Mouse (Mus musculus) natural killer cell, adult 2 months (primary cell): ENCODE data around the gene Srpk2.
"Not testable (repeated sequence)": the region's sequence is repeated elsewhere in the genome, so short reads cannot be mapped to it uniquely, and the experiment has no call there.

ENCODE experiments used
- DNase-seq, 2 experiments: peaks; one replicate each; pipeline ENCODE4 v3.0.0; 2022; ENCODE audit warnings: low spot score in 2 of 2

Srpk2 gene

GRCm38 (mm10) chr5:23562278-23563060 lies 121.9 kb downstream of the Srpk2 start:
- no peak for DNase-seq

GRCm38 (mm10) chr5:23561227-23561626 lies 123.2 kb downstream of the Srpk2 start:
- no peak for DNase-seq

- DNase-seq, result no peak
Measured at GRCm38 (mm10) chr5:23560171-23560570, 124.2 kb downstream of the Srpk2 start.

- DNase-seq, result no peak
Measured at GRCm38 (mm10) chr5:23556007-23556770, 128.2 kb downstream of the Srpk2 start.

GRCm38 (mm10) chr5:23553338-23553737 lies 131.1 kb downstream of the Srpk2 start:
- DNase-seq, result not testable (repeated sequence)

GRCm38 (mm10) chr5:23551687-23552086 lies 132.7 kb downstream of the Srpk2 start:
- no peak for DNase-seq

GRCm38 (mm10) chr5:23535692-23536091 lies 148.7 kb downstream of the Srpk2 start:
- no peak for DNase-seq

- DNase-seq, result no peak
Measured at GRCm38 (mm10) chr5:23531541-23532096, 152.8 kb downstream of the Srpk2 start.

- no peak for DNase-seq
Measured at GRCm38 (mm10) chr5:23531100-23531499, 153.3 kb downstream of the Srpk2 start.

- no peak for DNase-seq
Measured at GRCm38 (mm10) chr5:23524621-23525020, 159.8 kb downstream of the Srpk2 start.

GRCm38 (mm10) chr5:23523936-23524335 lies 160.5 kb downstream of the Srpk2 start:
- no peak for DNase-seq

- DNase-seq, result no peak
Measured at GRCm38 (mm10) chr5:23521645-23522044, 162.8 kb downstream of the Srpk2 start.

GRCm38 (mm10) chr5:23519679-23520078 lies 164.7 kb downstream of the Srpk2 start:
- no peak for DNase-seq

GRCm38 (mm10) chr5:23518673-23519072 lies 165.7 kb downstream of the Srpk2 start:
- DNase-seq, result no peak

GRCm38 (mm10) chr5:23517839-23518238 lies 166.6 kb downstream of the Srpk2 start:
- no peak for DNase-seq

- DNase-seq, result no peak
Measured at GRCm38 (mm10) chr5:23516962-23517361, 167.5 kb downstream of the Srpk2 start.

- no peak for DNase-seq
Measured at GRCm38 (mm10) chr5:23515038-23515437, 169.4 kb downstream of the Srpk2 start.

- no peak for DNase-seq
Measured at GRCm38 (mm10) chr5:23513468-23513867, 170.9 kb downstream of the Srpk2 start.

- no peak for DNase-seq
Measured at GRCm38 (mm10) chr5:23512556-23512955, 171.9 kb downstream of the Srpk2 start.

GRCm38 (mm10) chr5:23511456-23511855 lies 173.0 kb downstream of the Srpk2 start:
- DNase-seq, result no peak

- DNase-seq, result no peak
Measured at GRCm38 (mm10) chr5:23508630-23509029, 175.8 kb downstream of the Srpk2 start.

GRCm38 (mm10) chr5:23507210-23507609 lies 177.2 kb downstream of the Srpk2 start:
- no peak for DNase-seq

GRCm38 (mm10) chr5:23505578-23505977 lies 178.8 kb downstream of the Srpk2 start:
- DNase-seq, result no peak
